Comparison of ENCODE assay signal across 10 mouse cellular contexts in genomic region chr11:48872695-48873300, GRCm38 (mm10). TPM values are rescaled to one million over a fixed set of nuclear protein-coding genes. Genes with fewer than 3 reads are reported as not detected.
DNase-seq lines count a peak whose midpoint lies in the region; ATAC-seq and TF ChIP-seq lines count a peak whose summit lies in the region.
"Had no signal": no experiment of that assay in that cellular context is flagged by ENCODE, and none has a peak within 500 bp of the region (broad histone marks: within the 10 kb centered on the region; RNA-seq: fewer than 3 reads in every experiment).

No protein-coding gene starts in this region.

- no peaks in the 10 kb centered on the region for H3K27me3 ChIP-seq in lung, embryonic 15.5 days
- H3K27me3 ChIP-seq in intestine, postnatal 0 days (replicated peaks; ENCODE audit: control insufficient read depth, insufficient read depth, low read length), result no peaks in the 10 kb centered on the region
- H3K27me3 ChIP-seq in small intestine, adult 2 months (ENCODE audit: control insufficient read depth, insufficient read depth, low read length), result no peaks in the 10 kb centered on the region

- DNase-seq in heart, adult 11 months, result peak; percentile 91
- DNase-seq in heart, postnatal 4 days, result no peak
- DNase-seq in lung, postnatal 10 days, result no peak
- DNase-seq in cerebellum, adult 11-12 months, result no peak
- no peak for DNase-seq in cerebellum, postnatal 36 days
- DNase-seq: right cerebral cortex, postnatal 14 days had no signal

- H3K27ac ChIP-seq in lung, embryonic 15.5 days, result peak overlapping the region; percentile 74
- peak overlapping the region; percentile 86 for H3K27ac ChIP-seq in intestine, postnatal 0 days (ENCODE audit: low read depth, low read length)
- H3K27ac ChIP-seq in small intestine, adult 2 months (ENCODE audit: insufficient read depth, low read depth, low read length), result peak overlapping the region; percentile 94
- H3K27ac ChIP-seq: midbrain, embryonic 12.5 days had no signal

- TF ChIP-seq POLR2A in small intestine, adult 2 months (IDR thresholded peaks at IDR 0.05; ENCODE audit: low read depth, low read length), result no peak

- peak overlapping the region; percentile 78 for H3K4me2 ChIP-seq in lung, embryonic 15.5 days
- H3K4me2 ChIP-seq in intestine, postnatal 0 days (replicated peaks; ENCODE audit: low read depth), result peak overlapping the region; percentile 89

- H3K4me1 ChIP-seq in lung, embryonic 15.5 days, result peaks cover 36% of the 10 kb centered on the region
- peaks cover 16% of the 10 kb centered on the region for H3K4me1 ChIP-seq in intestine, postnatal 0 days (replicated peaks; ENCODE audit: control insufficient read depth, insufficient read depth, low read length)
- peaks cover 14% of the 10 kb centered on the region; the same call in 1 of the 2 replicates for H3K4me1 ChIP-seq in small intestine, adult 2 months (ENCODE audit: control insufficient read depth, insufficient read depth, insufficient read length, low read length)

- no peak overlapping the region for H3K9ac ChIP-seq in lung, embryonic 15.5 days
- 0 out of 2 replicates have a peak overlapping the region, but pooled peaks have one; percentile 54 for H3K9ac ChIP-seq in intestine, postnatal 0 days (ENCODE audit: low read depth, low read length)
- H3K9ac ChIP-seq: midbrain, embryonic 12.5 days had no signal

- ATAC-seq in lung, embryonic 15.5 days (ENCODE audit: borderline replicate concordance, extremely low read depth, low FRiP score, low TSS enrichment), result no peak
- ATAC-seq in intestine, postnatal 0 days, result peak; percentile 54

- H3K36me3 ChIP-seq in lung, embryonic 15.5 days, result no peaks in the 10 kb centered on the region
- H3K36me3 ChIP-seq in intestine, postnatal 0 days (ENCODE audit: control insufficient read depth, insufficient read depth), result 0 out of 2 replicates have a peak, but pooled peaks cover 4% of the 10 kb centered on the region
- H3K36me3 ChIP-seq in small intestine, adult 2 months (ENCODE audit: control insufficient read depth, insufficient read depth, low read length), result no peaks in the 10 kb centered on the region; the same call in none of the 2 replicates
- H3K36me3 ChIP-seq: midbrain, embryonic 12.5 days had no signal

- no peak for TF ChIP-seq CTCF in intestine, postnatal 0 days (IDR thresholded peaks at IDR 0.05; ENCODE audit: low read depth)
- no peak for TF ChIP-seq CTCF in small intestine, adult 2 months (IDR thresholded peaks at IDR 0.05; ENCODE audit: extremely low read depth, insufficient read length, insufficient replicate concordance, low read depth, low read length)

- no peaks in the 10 kb centered on the region for H3K9me3 ChIP-seq in lung, embryonic 15.5 days
- H3K9me3 ChIP-seq in intestine, postnatal 0 days (ENCODE audit: control insufficient read depth), result no peaks in the 10 kb centered on the region
- H3K9me3 ChIP-seq: midbrain, embryonic 12.5 days had no signal

- WGBS in lung, embryonic 15.5 days, result 54% methylated on average over 7 of the region's 7 CpGs
- WGBS in intestine, postnatal 0 days, result 39% methylated on average over 7 of the region's 7 CpGs
- 23% methylated on average over 7 of the region's 7 CpGs for WGBS in small intestine, adult 2 months

- no peak overlapping the region for H3K4me3 ChIP-seq in lung, embryonic 15.5 days
- H3K4me3 ChIP-seq in intestine, postnatal 0 days (ENCODE audit: low read depth, low read length), result peak overlapping the region; percentile 58; the same call in 1 of the 2 replicates
- 0 out of 2 replicates have a peak overlapping the region, but pooled peaks have one; percentile 21 for H3K4me3 ChIP-seq in small intestine, adult 2 months (ENCODE audit: low read depth, low read length)

RNA-seq across cellular contexts. Expression of gene Irgm1, which starts 1.3 kb away (rescaled TPM):
- total RNA-seq in heart, postnatal 4 days (2021), result 1 to 10 TPM; 6.2 to 7.6 TPM
- 9.6 and 11.8 TPM in 2 replicates for polyA plus RNA-seq in lung, embryonic 15.5 days (2015; fragmentation: Nextera tagmentation; extraction: Ambion mirVana)
- 14.5 and 15.0 TPM in 2 replicates for polyA plus RNA-seq in intestine, postnatal 0 days (2015; fragmentation: Nextera tagmentation; extraction: Ambion mirVana)
- polyA plus RNA-seq in small intestine, adult 2 months (2012; rRNA removed), result 1.8 and 7.4 TPM in 2 replicates

RNA-seq across cellular contexts. Expression of gene Gm5431, which starts 29.2 kb away (rescaled TPM):
- under 1 TPM; 0.26 to 0.38 TPM for total RNA-seq in heart, postnatal 4 days (2021)
- 0.25 and 0.30 TPM in 2 replicates for polyA plus RNA-seq in lung, embryonic 15.5 days (2015; fragmentation: Nextera tagmentation; extraction: Ambion mirVana)
- polyA plus RNA-seq in intestine, postnatal 0 days (2015; fragmentation: Nextera tagmentation; extraction: Ambion mirVana), result 2.7 and 3.1 TPM in 2 replicates
- polyA plus RNA-seq in small intestine, adult 2 months (2012; rRNA removed), result 0.38 and 3.1 TPM in 2 replicates

RNA-seq across cellular contexts. Expression of gene Gm12184, which starts 46.3 kb away (rescaled TPM):
- 1 to 10 TPM; 4.8 to 5.1 TPM for total RNA-seq in heart, postnatal 4 days (2021)
- 3.0 and 8.2 TPM in 2 replicates for polyA plus RNA-seq in lung, embryonic 15.5 days (2015; fragmentation: Nextera tagmentation; extraction: Ambion mirVana)
- polyA plus RNA-seq in intestine, postnatal 0 days (2015; fragmentation: Nextera tagmentation; extraction: Ambion mirVana), result 5.0 and 5.3 TPM in 2 replicates
- 3.3 and 3.9 TPM in 2 replicates for polyA plus RNA-seq in small intestine, adult 2 months (2012; rRNA removed)

RNA-seq across cellular contexts. Expression of gene Trim7, which starts 46.9 kb away (rescaled TPM):
- 1 to 10 TPM; 5.3 to 5.5 TPM for total RNA-seq in heart, postnatal 4 days (2021)
- polyA plus RNA-seq in lung, embryonic 15.5 days (2015; fragmentation: Nextera tagmentation; extraction: Ambion mirVana), result 0.54 and 1.1 TPM in 2 replicates
- 0.38 and 0.56 TPM in 2 replicates for polyA plus RNA-seq in intestine, postnatal 0 days (2015; fragmentation: Nextera tagmentation; extraction: Ambion mirVana)
- polyA plus RNA-seq in small intestine, adult 2 months (2012; rRNA removed), result 4.9 and 12.6 TPM in 2 replicates

RNA-seq across cellular contexts. Expression of gene Trim41, which starts 55.6 kb away (rescaled TPM):
- total RNA-seq in heart, postnatal 4 days (2021), result 10 to 100 TPM; 36.0 to 40.1 TPM
- 5.4 and 5.7 TPM in 2 replicates for polyA plus RNA-seq in lung, embryonic 15.5 days (2015; fragmentation: Nextera tagmentation; extraction: Ambion mirVana)
- 4.0 and 4.2 TPM in 2 replicates for polyA plus RNA-seq in intestine, postnatal 0 days (2015; fragmentation: Nextera tagmentation; extraction: Ambion mirVana)
- polyA plus RNA-seq in small intestine, adult 2 months (2012; rRNA removed), result 10.0 and 18.7 TPM in 2 replicates
